ENCODE assay signal across 12 mouse cellular contexts in genomic region chr9:31203571-31204210, GRCm38 (mm10). TPM values are rescaled to one million over a fixed set of nuclear protein-coding genes. Genes with fewer than 3 reads are reported as not detected.
DNase-seq lines count a peak whose midpoint lies in the region; ATAC-seq and TF ChIP-seq lines count a peak whose summit lies in the region.
"Had no signal": no experiment of that assay in that cellular context is flagged by ENCODE, and none has a peak within 500 bp of the region (broad histone marks: within the 10 kb centered on the region; RNA-seq: fewer than 3 reads in every experiment).

No protein-coding gene starts in this region.

- peak; percentile 61 for DNase-seq in adrenal gland, adult 2 months
- DNase-seq in adrenal gland, adult 18-20 months (ENCODE audit: low spot score in 2 of 2), result no peak
- no peak for DNase-seq in hindbrain, embryonic 10.5 days (ENCODE audit: low spot score)
- DNase-seq in hindbrain, postnatal 0 days (ENCODE audit: low spot score), result no peak
- peak; percentile 58 for DNase-seq in 3134 (ENCODE audit: extremely low read depth, insufficient read length, low spot score)
- DNase-seq in thymus, adult 2 months, result no peak
- no peak for DNase-seq in lung, postnatal 25 days (ENCODE audit: low spot score)
- DNase-seq: gastrocnemius, postnatal 10 days had no signal

- TF ChIP-seq CTCF in hindbrain, postnatal 0 days (IDR thresholded peaks at IDR 0.05; ENCODE audit: low read depth), result no peak
- TF ChIP-seq CTCF in embryonic fibroblast, embryonic 13.5 days (IDR thresholded peaks at IDR 0.05; ENCODE audit: borderline replicate concordance, insufficient read depth, low read length), result no peak
- TF ChIP-seq CTCF in thymus, adult 2 months (IDR thresholded peaks at IDR 0.05; ENCODE audit: borderline replicate concordance, control insufficient read depth, extremely low read depth, insufficient read depth, low read length, poor library complexity), result no peak

- no peaks in the 10 kb centered on the region for H3K9me3 ChIP-seq in hindbrain, embryonic 10.5 days
- no peaks in the 10 kb centered on the region for H3K9me3 ChIP-seq in hindbrain, postnatal 0 days (ENCODE audit: low read length)
- H3K9me3 ChIP-seq: embryonic facial prominence, embryonic 12.5 days; midbrain, embryonic 10.5 days had no signal

- no peaks in the 10 kb centered on the region for H3K36me3 ChIP-seq in hindbrain, embryonic 10.5 days
- no peaks in the 10 kb centered on the region for H3K36me3 ChIP-seq in hindbrain, postnatal 0 days (ENCODE audit: insufficient read depth, low read length)
- no peaks in the 10 kb centered on the region for H3K36me3 ChIP-seq in thymus, adult 2 months (ENCODE audit: control insufficient read depth, insufficient read depth, low read length)
- H3K36me3 ChIP-seq: embryonic facial prominence, embryonic 12.5 days had no signal

- H3K27me3 ChIP-seq in hindbrain, embryonic 10.5 days (ENCODE audit: insufficient read depth, poor library complexity, severe bottlenecking), result no peaks in the 10 kb centered on the region
- no peaks in the 10 kb centered on the region for H3K27me3 ChIP-seq in hindbrain, postnatal 0 days (ENCODE audit: insufficient read depth, low read length)
- H3K27me3 ChIP-seq in thymus, adult 2 months (ENCODE audit: control insufficient read depth, insufficient read depth, low read length), result no peaks in the 10 kb centered on the region
- H3K27me3 ChIP-seq: embryonic facial prominence, embryonic 12.5 days had no signal

- H3K4me1 ChIP-seq in hindbrain, embryonic 10.5 days (replicated peaks), result peaks cover 26% of the 10 kb centered on the region
- H3K4me1 ChIP-seq in hindbrain, postnatal 0 days (ENCODE audit: insufficient read depth, low read length), result no peaks in the 10 kb centered on the region; the same call in 1 of the 2 replicates
- peaks cover 17% of the 10 kb centered on the region for H3K4me1 ChIP-seq in embryonic fibroblast, embryonic 13.5 days (ENCODE audit: control insufficient read depth, insufficient read depth, low read length)
- H3K4me1 ChIP-seq in thymus, adult 2 months (replicated peaks; ENCODE audit: control insufficient read depth, insufficient read depth, low read length), result no peaks in the 10 kb centered on the region

- WGBS in hindbrain, embryonic 10.5 days, result 77% methylated on average over 16 of the region's 16 CpGs
- 73% methylated on average over 16 of the region's 16 CpGs for WGBS in hindbrain, postnatal 0 days
- 88% methylated on average over 16 of the region's 16 CpGs for WGBS in thymus, adult 2 months

- no peak overlapping the region for H3K4me2 ChIP-seq in hindbrain, postnatal 0 days (ENCODE audit: low read depth, low read length)
- H3K4me2 ChIP-seq: embryonic facial prominence, embryonic 12.5 days had no signal

- H3K4me3 ChIP-seq in hindbrain, embryonic 10.5 days, result no peak overlapping the region
- no peak overlapping the region for H3K4me3 ChIP-seq in hindbrain, postnatal 0 days (ENCODE audit: low read length)
- H3K4me3 ChIP-seq in embryonic fibroblast, embryonic 13.5 days (ENCODE audit: insufficient read depth, low read length), result no peak overlapping the region
- H3K4me3 ChIP-seq in thymus, adult 2 months (ENCODE audit: control insufficient read depth, insufficient read depth, low read length), result no peak overlapping the region
- H3K4me3 ChIP-seq: embryonic facial prominence, embryonic 12.5 days; midbrain, embryonic 10.5 days had no signal

- no peak for TF ChIP-seq POLR2A in embryonic fibroblast, embryonic 13.5 days (IDR thresholded peaks at IDR 0.05; ENCODE audit: low read depth, low read length)
- no peak for TF ChIP-seq POLR2A in thymus, adult 2 months (IDR thresholded peaks at IDR 0.05; ENCODE audit: control insufficient read depth, extremely low read depth, insufficient read depth, low read length, poor library complexity)

- H3K9ac ChIP-seq in hindbrain, postnatal 0 days (replicated peaks; ENCODE audit: low read length), result no peak overlapping the region
- H3K9ac ChIP-seq: embryonic facial prominence, embryonic 12.5 days; liver, embryonic 14.5 days had no signal

- peak overlapping the region; percentile 18; the same call in 1 of the 2 replicates for H3K27ac ChIP-seq in hindbrain, embryonic 10.5 days
- H3K27ac ChIP-seq in hindbrain, postnatal 0 days, result no peak overlapping the region; the same call in 1 of the 2 replicates
- H3K27ac ChIP-seq in embryonic fibroblast, embryonic 13.5 days (ENCODE audit: insufficient read depth, low read length), result peak overlapping the region; percentile 34
- no peak overlapping the region for H3K27ac ChIP-seq in thymus, adult 2 months (ENCODE audit: control insufficient read depth, insufficient read depth, low read length)
- H3K27ac ChIP-seq: embryonic facial prominence, embryonic 12.5 days; liver, embryonic 14.5 days; midbrain, embryonic 10.5 days had no signal

- no peak for ATAC-seq in hindbrain, postnatal 0 days

RNA-seq across cellular contexts. Expression of gene Aplp2, which starts 7.9 kb away (rescaled TPM):
- 100 to 1,000 TPM; 578 to 689 TPM for total RNA-seq in adrenal gland, adult 2 months (2021)
- 376 and 431 TPM in 2 replicates for polyA plus RNA-seq in adrenal gland, adult 2 months (2012; rRNA removed)
- total RNA-seq in adrenal gland, adult 18-20 months (2021), result 100 to 1,000 TPM; 676 to 807 TPM
- 220 and 243 TPM in 2 replicates for polyA plus RNA-seq in hindbrain, embryonic 10.5 days (2016; fragmentation: Nextera tagmentation; extraction: Ambion mirVana)
- total RNA-seq in hindbrain, postnatal 0 days (2014; rRNA removed), result 444 and 454 TPM in 2 replicates
- 466 and 472 TPM in 2 replicates for polyA plus RNA-seq in hindbrain, postnatal 0 days (2015; fragmentation: Nextera tagmentation; extraction: Ambion mirVana)
- 289 and 305 TPM in 2 replicates for polyA plus RNA-seq in embryonic fibroblast, embryonic 13.5 days (2011; ENCODE audit: insufficient read length, low read depth, missing spikeins)
- 163 and 188 TPM in 2 replicates for polyA plus RNA-seq in thymus, adult 2 months (2012; rRNA removed)

Comparison
In these comparisons a context has a peak if more than half of its experiments do, and no peak if none do; other contexts are left out.
1. DNase-seq: peak in adrenal gland, adult 2 months (single experiment) and 3134 (single experiment); none in adrenal gland, adult 18-20 months (0 of 2), hindbrain, embryonic 10.5 days (single experiment), hindbrain, postnatal 0 days (single experiment), thymus, adult 2 months (single experiment) and lung, postnatal 25 days (single experiment).
2. H3K27ac ChIP-seq: peak in hindbrain, embryonic 10.5 days (single experiment) and embryonic fibroblast, embryonic 13.5 days (single experiment); none in hindbrain, postnatal 0 days (single experiment) and thymus, adult 2 months (single experiment).